Mouse (Mus musculus) stomach, postnatal 0 days (tissue): ENCODE data around the gene Ptpn9. TPM values are rescaled to one million over a fixed set of nuclear protein-coding genes. Genes with fewer than 3 reads are reported as not detected.

Experiments
- ATAC-seq: fragments of 200-750 bp; cut with Nextera tagmentation; 2 replicates; pipeline ENCODE4 v1.8.0; 2017; ENCODE audit not compliant: low FRiP score, low TSS enrichment
- DNase-seq: peaks from one replicate; pipeline ENCODE4 v3.0.0-alpha.2; 2016; ENCODE audit warnings: low spot score
- H3K27ac ChIP-seq: fragments of 300-500 bp; sonication (generic); replicated peaks from 2 replicates; pipeline ENCODE4 v1.5.1; 2014; ENCODE audit warnings: mild to moderate bottlenecking, control low read depth
- H3K27me3 ChIP-seq: fragments of 300-500 bp; sonication (generic); 2 replicates; pipeline ENCODE4 v1.6.1; 2014; ENCODE audit warnings: low read length; ENCODE audit not compliant: control insufficient read depth, insufficient read depth
- H3K36me3 ChIP-seq: fragments of 300-500 bp; sonication (generic); 2 replicates; pipeline ENCODE4 v1.6.1; 2014; ENCODE audit warnings: low read length, mixed read lengths; ENCODE audit not compliant: control insufficient read depth, insufficient read depth
- H3K4me1 ChIP-seq: fragments of 300-500 bp; sonication (generic); replicated peaks from 2 replicates; pipeline ENCODE4 v1.6.1; 2014; ENCODE audit warnings: antibody characterized with exemption; ENCODE audit not compliant: control insufficient read depth, insufficient read depth
- H3K4me2 ChIP-seq: fragments of 300-500 bp; sonication (generic); replicated peaks from 2 replicates; pipeline ENCODE4 v1.6.1; 2014; ENCODE audit warnings: low read depth, mild to moderate bottlenecking, control low read depth, moderate library complexity
- H3K4me3 ChIP-seq: fragments of 300-500 bp; sonication (generic); 2 replicates; pipeline ENCODE4 v1.5.1; 2014; ENCODE audit warnings: low read depth, low read length, control low read depth
- H3K9ac ChIP-seq: fragments of 300-500 bp; sonication (generic); 2 replicates; pipeline ENCODE4 v1.6.1; 2014; ENCODE audit warnings: mild to moderate bottlenecking, low read length, control low read depth, mixed read lengths
- H3K9me3 ChIP-seq: fragments of 300-500 bp; sonication (generic); 2 replicates; pipeline ENCODE4 v1.6.1; 2016; ENCODE audit warnings: low read length; ENCODE audit not compliant: control insufficient read depth
- CTCF ChIP-seq: IDR thresholded peaks from 2 replicates; pipeline ENCODE4 v1.5.1; 2016; ENCODE audit warnings: antibody characterized with exemption, low read depth, mild to moderate bottlenecking, moderate library complexity
- EP300 ChIP-seq: optimal IDR thresholded peaks from 2 replicates; pipeline ENCODE3; 2016; ENCODE audit warnings: antibody characterized with exemption
- WGBS: fragments of 180-500 bp; shearing (Covaris S2); extraction: QIAGEN DNeasy Blood & Tissue Kit; methylation state at CpG from one replicate; pipeline ENCODE4 v1.1.7; 2014; 5-methylcytosine and 5-hydroxymethylcytosine counted together
- polyA plus RNA-seq: library from polyadenylated mRNA; unstranded; fragments of >200 nt; fragmentation: Nextera tagmentation; extraction: Ambion mirVana; gene quantifications from 2 replicates; pipeline ENCODE4 v1.2.1, GENCODE M21; 2015

Ptpn9 gene
- polyA plus RNA-seq, 1 experiment from 2014 or later, result 11.4 TPM

- H3K27ac ChIP-seq, result peak within 1 kb of the TSS; percentile 99
- peak within 1 kb of the TSS; percentile 72 for H3K9ac ChIP-seq
- under 1% methylated on average over 34 of the region's 34 CpGs for WGBS
- H3K4me3 ChIP-seq, result peak within 1 kb of the TSS; percentile 77
- H3K9me3 ChIP-seq, result no peaks in the 10 kb centered on the region
- ATAC-seq (no peak), DNase-seq (peak; percentile 82)
- peak within 1 kb of the TSS; percentile 91 for H3K4me2 ChIP-seq
- H3K36me3 ChIP-seq, result no peaks in the 10 kb centered on the region
- H3K27me3 ChIP-seq, result no peaks in the 10 kb centered on the region
- H3K4me1 ChIP-seq, result peaks cover 2% of the 10 kb centered on the region; the same call in 1 of the 2 replicates
- TF ChIP-seq EP300, result no peak
- no peak for TF ChIP-seq CTCF
Observed at GRCm38 (mm10) chr9:57071801-57072351, 77.2 kb downstream of the Ptpn9 start, which contains the start of gene Sin3a. Gene Sin3a (plus strand): TSS chr9:57072040.

GRCm38 (mm10) chr9:57072526-57072988 lies 77.8 kb downstream of the Ptpn9 start:
- H3K27me3 ChIP-seq, result no peaks in the 10 kb centered on the region
- no peaks in the 10 kb centered on the region for H3K9me3 ChIP-seq
- DNase-seq (no peak), ATAC-seq (no peak)
- peak overlapping the region; percentile 72 for H3K9ac ChIP-seq
- H3K36me3 ChIP-seq, result no peaks in the 10 kb centered on the region
- peak overlapping the region; percentile 77 for H3K4me3 ChIP-seq
- H3K4me2 ChIP-seq, result peak overlapping the region; percentile 91
- TF ChIP-seq EP300 (peak; percentile 1), CTCF (no peak)
- peaks cover 2% of the 10 kb centered on the region; the same call in 1 of the 2 replicates for H3K4me1 ChIP-seq
- WGBS, result under 1% methylated on average over 33 of the region's 40 CpGs
- peak overlapping the region; percentile 99 for H3K27ac ChIP-seq

GRCm38 (mm10) chr9:57072989-57073789 lies 78.5 kb downstream of the Ptpn9 start:
- DNase-seq (peak; percentile 97), ATAC-seq (peak; percentile 81)
- H3K27ac ChIP-seq, result peak overlapping the region; percentile 99
- peak overlapping the region; percentile 77 for H3K4me3 ChIP-seq
- peaks cover 2% of the 10 kb centered on the region; the same call in 1 of the 2 replicates for H3K4me1 ChIP-seq
- TF ChIP-seq EP300 (peak; percentile 32), CTCF (peak; percentile 84)
- no peaks in the 10 kb centered on the region for H3K36me3 ChIP-seq
- H3K4me2 ChIP-seq, result peak overlapping the region; percentile 91
- WGBS, result under 1% methylated on average over 51 of the region's 54 CpGs
- H3K9me3 ChIP-seq, result no peaks in the 10 kb centered on the region
- peak overlapping the region; percentile 72 for H3K9ac ChIP-seq
- no peaks in the 10 kb centered on the region for H3K27me3 ChIP-seq

GRCm38 (mm10) chr9:57073790-57074094 lies 79.0 kb downstream of the Ptpn9 start:
- TF ChIP-seq EP300 (no peak), CTCF (no peak)
- Histone ChIP-seq H3K4me2 (peak overlapping the region; percentile 91), H3K27me3 (no peaks in the 10 kb centered on the region), H3K9ac (peak overlapping the region; percentile 59), H3K9me3 (no peaks in the 10 kb centered on the region), H3K4me1 (peaks cover 2% of the 10 kb centered on the region; the same call in 1 of the 2 replicates), H3K36me3 (no peaks in the 10 kb centered on the region), H3K4me3 (peak overlapping the region; percentile 77), H3K27ac (peak overlapping the region; percentile 99)
- ATAC-seq, result no peak
- DNase-seq, result no peak
- WGBS, result 1% methylated on average over 15 of the region's 15 CpGs

GRCm38 (mm10) chr9:57074171-57074821 lies 79.6 kb downstream of the Ptpn9 start:
- Histone ChIP-seq H3K36me3 (no peaks in the 10 kb centered on the region), H3K27ac (peak overlapping the region; percentile 99), H3K9ac (peak overlapping the region; percentile 59), H3K9me3 (no peaks in the 10 kb centered on the region), H3K4me2 (peak overlapping the region; percentile 91), H3K27me3 (no peaks in the 10 kb centered on the region), H3K4me3 (peak overlapping the region; percentile 77), H3K4me1 (peaks cover 2% of the 10 kb centered on the region; the same call in 1 of the 2 replicates)
- TF ChIP-seq EP300 (no peak), CTCF (peak; percentile 62)
- no peak for ATAC-seq
- 3% methylated on average over 21 of the region's 21 CpGs for WGBS
- DNase-seq, result peak; percentile 73
